Mouse (Mus musculus) Patski (cell line): Measurements from ENCODE around the gene Cttnbp2. TPM values are rescaled to one million over a fixed set of nuclear protein-coding genes. Genes with fewer than 3 reads are reported as not detected.

Experiments used
- ATAC-seq: fragments of 100-300 bp; one replicate; pipeline ENCODE4 v1.8.0; 2021
- CTCF ChIA-PET: fragments of 350-600 bp; sonication (Branson Sonifier 250); formaldehyde crosslinking; loops from one replicate; lab custom pipeline; 2022; ENCODE audit warnings: inconsistent platforms; lab: Charles Lee
- POLR2A ChIA-PET: fragments of 350-600 bp; sonication (Branson Sonifier 250); formaldehyde crosslinking; loops from one replicate; lab custom pipeline; 2022; ENCODE audit warnings: antibody characterized with exemption, inconsistent platforms; lab: Charles Lee
- DNase-seq: peaks from one replicate; pipeline ENCODE4 v3.0.0-alpha.2; 2011; ENCODE audit warnings: low read depth, low spot score
- H3K27me3 ChIP-seq: fragments of 371-371 bp; one replicate; pipeline ENCODE4 v1.5.1; 2021
- CTCF ChIP-seq: fragments of 100-300 bp; IDR thresholded peaks from one replicate; pipeline ENCODE4 v1.5.1; 2021
- in situ Hi-C: fragments of 300-500 bp; cut with MboI; formaldehyde crosslinking; loops from 3 replicates; pipeline ENCODE4 v1.11.1; 2018; ENCODE audit warnings: low pct_unique_long_range_greater_than_20kb, mixed read lengths
- polyA plus RNA-seq: library from polyadenylated mRNA; unstranded; gene quantifications from one replicate; pipeline ENCODE4 v1.2.3, GENCODE M21; 2021

Gene Cttnbp2
- polyA plus RNA-seq, 1 experiment from 2014 or later, result 0.47 TPM

DNA sequence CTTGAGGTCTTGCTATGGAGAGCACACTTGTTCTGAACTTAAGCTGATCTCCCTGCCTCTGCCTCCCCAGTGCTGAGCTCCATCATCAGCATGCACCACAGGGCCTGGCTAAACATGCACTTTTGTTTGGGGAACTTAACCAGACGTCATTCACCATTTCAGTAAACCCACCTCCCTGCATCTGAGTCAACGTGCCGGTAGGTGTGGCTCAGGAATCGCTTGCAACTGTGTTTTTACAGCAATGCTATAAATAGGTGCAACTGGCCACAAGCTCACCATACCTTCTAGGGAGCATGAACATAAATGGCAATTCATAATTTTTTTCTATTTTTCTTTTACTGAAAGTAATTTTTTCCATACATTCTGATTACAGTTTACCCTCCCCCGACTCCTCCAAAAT lies 14.8 kb downstream of the Cttnbp2 start:
- peaks cover 14% of the 10 kb centered on the region for H3K27me3 ChIP-seq
- ChIA-PET CTCF (interaction anchor here (1.2 kb wide), 1 partner anchor 12 kb away, joined by 4 read pairs; no protein-coding TSS in a partner anchor), POLR2A (no interaction called here)
- ATAC-seq (no peak), DNase-seq (no peak)
- in situ Hi-C loops, result no loop called here
- no peak for TF ChIP-seq CTCF

- no peak for ATAC-seq
- no peaks in the 10 kb centered on the region for H3K27me3 ChIP-seq
- DNase-seq, result no peak
- TF ChIP-seq CTCF, result no peak
- ChIA-PET CTCF (interaction anchor here (1.4 kb wide), 1 partner anchor 61 kb away, joined by 3 read pairs; no protein-coding TSS in a partner anchor), POLR2A (no interaction called here)
- in situ Hi-C loops, result no loop called here
Measured at GRCm38 (mm10) chr6:18492977-18493376, 21.7 kb downstream of the Cttnbp2 start.

DNA sequence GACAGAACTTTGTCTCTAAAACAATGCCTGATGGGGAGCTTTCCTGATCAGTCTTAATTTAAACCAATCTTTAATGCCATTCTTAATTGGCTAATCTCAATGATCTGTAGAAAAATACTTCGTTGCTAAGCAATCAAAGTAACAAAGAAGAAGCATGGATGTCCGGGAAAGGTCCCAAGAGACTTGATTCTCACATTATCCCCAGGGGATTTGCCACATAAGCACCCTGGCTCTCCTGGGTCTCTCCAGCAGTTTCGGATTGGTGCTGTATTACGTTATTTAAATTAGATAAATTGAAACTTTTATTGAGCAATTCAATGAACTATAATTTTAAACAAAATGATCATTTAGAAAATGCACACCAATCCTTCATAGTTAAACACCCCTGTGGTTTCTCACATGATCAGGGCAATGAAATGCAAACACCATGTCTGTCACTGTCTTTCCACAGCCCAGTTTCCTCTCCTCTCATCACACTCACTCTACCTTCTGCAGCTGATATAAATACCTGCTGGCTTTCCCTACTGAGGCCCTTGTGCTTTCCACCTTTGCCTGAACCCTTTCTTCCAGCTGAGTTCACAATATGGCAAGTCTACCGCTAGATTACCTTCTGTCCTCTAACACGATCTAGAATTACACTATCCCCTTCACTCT lies 22.3 kb downstream of the Cttnbp2 start:
- ChIA-PET CTCF (interaction anchor here (1.4 kb wide), 1 partner anchor 62 kb away, joined by 3 read pairs; no protein-coding TSS in a partner anchor), POLR2A (no interaction called here)
- in situ Hi-C loops, result no loop called here
- DNase-seq (no peak), ATAC-seq (no peak)
- no peaks in the 10 kb centered on the region for H3K27me3 ChIP-seq
- TF ChIP-seq CTCF, result no peak

DNA sequence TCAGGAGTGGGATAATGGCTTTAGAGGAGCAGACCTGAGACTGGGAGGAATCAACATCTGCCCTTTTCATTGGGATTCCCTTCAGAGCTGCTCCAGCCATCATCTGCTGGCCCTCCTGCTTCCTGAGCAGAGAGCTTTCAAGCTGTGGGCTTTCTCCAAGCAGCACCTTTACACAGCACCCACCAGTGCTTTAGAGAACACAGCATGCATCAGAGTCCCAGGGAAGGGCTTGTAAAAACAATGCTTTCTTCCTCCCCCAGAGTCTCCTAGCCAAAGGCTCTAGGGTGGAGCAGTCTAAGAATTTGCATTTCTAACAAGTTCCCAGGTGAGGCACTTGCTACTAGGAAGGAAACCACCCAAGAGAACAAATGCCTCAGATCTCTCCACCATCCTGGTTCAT lies 29.6 kb downstream of the Cttnbp2 start:
- ChIA-PET CTCF (no interaction called here), POLR2A (interaction anchor here (0.9 kb wide), 1 partner anchor 18 kb away, joined by 3 read pairs; no protein-coding TSS in a partner anchor)
- in situ Hi-C loops, result no loop called here
- no peak for ATAC-seq
- no peak for DNase-seq
- no peak for TF ChIP-seq CTCF
- H3K27me3 ChIP-seq, result peaks cover 4% of the 10 kb centered on the region

DNA sequence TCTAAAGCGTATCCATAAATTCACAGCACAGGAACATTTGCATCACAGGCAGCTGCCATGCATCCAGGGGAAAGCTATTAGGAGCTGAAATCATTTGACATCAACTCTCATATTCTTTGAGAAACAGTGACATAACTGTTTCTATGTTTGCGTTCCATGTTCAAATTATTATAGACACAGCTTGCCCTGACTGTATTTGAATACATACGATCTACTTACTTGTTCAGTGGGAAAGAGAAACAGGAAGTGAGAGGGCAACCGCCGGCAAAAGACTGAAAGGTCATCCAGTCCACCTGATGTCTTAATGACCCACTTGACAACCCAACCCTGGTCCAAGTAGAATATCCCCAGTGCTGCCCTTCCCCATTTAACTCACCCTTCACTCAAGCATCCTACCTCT lies 30.6 kb downstream of the Cttnbp2 start:
- TF ChIP-seq CTCF, result no peak
- CTCF ChIA-PET, result interaction anchor here (1.1 kb wide), 1 partner anchor 21 kb away, joined by 3 read pairs; no protein-coding TSS in a partner anchor
- DNase-seq (no peak), ATAC-seq (no peak)
- in situ Hi-C loops, result no loop called here
- peaks cover 4% of the 10 kb centered on the region for H3K27me3 ChIP-seq
- POLR2A ChIA-PET, result interaction anchor here (0.6 to 0.9 kb wide), 2 partner anchors 13 to 17 kb away, joined by 3 to 4 read pairs; no protein-coding TSS in a partner anchor

- TF ChIP-seq CTCF, result no peak
- peaks cover 4% of the 10 kb centered on the region for H3K27me3 ChIP-seq
- ChIA-PET CTCF (no interaction called here), POLR2A (no interaction called here)
- DNase-seq (no peak), ATAC-seq (no peak)
- in situ Hi-C loops, result no loop called here
Measured at GRCm38 (mm10) chr6:18482546-18482945, 32.1 kb downstream of the Cttnbp2 start.

DNA sequence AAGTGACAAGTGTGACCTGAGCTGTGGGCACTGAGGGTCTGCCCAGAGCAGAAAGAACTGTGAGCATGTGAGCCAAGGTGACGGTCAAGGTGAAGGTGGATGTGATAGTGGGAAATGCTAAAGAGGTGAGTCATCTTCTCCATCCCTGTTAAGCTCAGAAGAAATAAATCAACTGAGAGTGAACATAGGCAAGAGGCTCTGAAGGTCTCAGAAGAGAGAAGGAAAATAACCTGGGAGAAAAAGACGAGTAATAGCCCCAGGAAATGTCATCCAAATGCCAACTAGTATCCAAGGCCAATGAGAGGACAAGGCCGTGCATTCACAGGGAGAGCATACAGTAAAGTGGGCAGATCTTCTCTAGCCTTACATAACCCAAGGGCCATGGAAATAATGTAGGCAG lies 32.9 kb downstream of the Cttnbp2 start:
- ChIA-PET POLR2A (no interaction called here), CTCF (no interaction called here)
- DNase-seq (no peak), ATAC-seq (no peak)
- peaks cover 4% of the 10 kb centered on the region for H3K27me3 ChIP-seq
- TF ChIP-seq CTCF, result no peak
- in situ Hi-C loops, result no loop called here

DNA sequence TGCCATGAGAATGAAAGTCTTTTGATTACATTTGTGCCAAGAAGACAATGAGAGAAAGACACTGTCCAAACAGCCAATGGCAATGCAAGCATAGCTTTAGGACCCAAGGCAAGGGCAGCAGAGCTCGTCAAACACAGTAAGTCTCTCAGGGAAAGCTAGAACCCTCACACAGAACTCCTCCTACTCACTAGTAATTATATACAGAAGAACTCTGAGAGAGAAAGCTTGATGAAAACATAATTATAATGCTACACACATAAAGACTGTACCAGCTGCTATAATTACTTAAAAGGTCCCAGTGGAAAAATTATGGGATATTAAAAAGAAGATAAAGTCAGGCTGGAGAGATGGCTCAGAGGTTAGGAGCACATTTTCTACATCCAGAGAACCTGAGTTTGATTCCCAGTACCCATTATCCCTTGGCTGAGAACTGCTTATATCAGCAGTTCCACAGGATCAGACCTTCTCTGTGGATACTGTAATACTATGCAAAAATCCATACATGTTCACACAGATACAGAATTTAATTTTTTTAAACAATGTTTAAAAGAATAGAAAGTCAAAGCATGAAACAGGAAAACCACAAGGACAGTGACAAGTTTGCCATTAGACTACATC lies 37.2 kb downstream of the Cttnbp2 start:
- ATAC-seq (no peak), DNase-seq (no peak)
- no peak for TF ChIP-seq CTCF
- peaks cover 6% of the 10 kb centered on the region for H3K27me3 ChIP-seq
- in situ Hi-C loops, result no loop called here
- CTCF ChIA-PET, result no interaction called here
- POLR2A ChIA-PET, result no interaction called here

DNA sequence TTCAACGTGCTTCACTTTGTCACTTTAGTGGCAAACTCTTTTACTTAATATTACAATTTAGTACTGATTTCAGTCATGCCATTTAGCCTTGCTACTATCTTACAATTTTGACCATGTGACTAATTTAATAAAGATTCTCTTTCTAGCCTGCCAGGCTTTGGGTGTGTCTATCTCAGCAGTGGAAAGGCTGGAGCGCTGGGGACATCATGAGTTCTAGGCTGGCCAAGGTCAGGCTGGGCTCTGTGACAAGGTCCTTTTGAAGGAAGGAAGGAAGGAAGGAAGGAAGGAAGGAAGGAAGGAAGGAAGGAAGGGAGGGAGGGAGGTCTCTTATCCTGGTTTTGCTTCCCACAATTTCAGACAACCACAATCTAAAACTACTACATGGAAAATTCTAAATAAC lies 39.7 kb downstream of the Cttnbp2 start:
- in situ Hi-C loops, result no loop called here
- TF ChIP-seq CTCF, result no peak
- ATAC-seq (no peak), DNase-seq (no peak)
- H3K27me3 ChIP-seq, result peaks cover 3% of the 10 kb centered on the region
- ChIA-PET CTCF (interaction anchor here (1.5 kb wide), 1 partner anchor 9 kb away, joined by 4 read pairs; no protein-coding TSS in a partner anchor), POLR2A (no interaction called here)

GRCm38 (mm10) chr6:18474541-18474940 lies 40.1 kb downstream of the Cttnbp2 start:
- POLR2A ChIA-PET, result no interaction called here
- no peak for DNase-seq
- in situ Hi-C loops, result no loop called here
- TF ChIP-seq CTCF, result no peak
- H3K27me3 ChIP-seq, result peaks cover 4% of the 10 kb centered on the region
- ATAC-seq, result no peak
- CTCF ChIA-PET, result no interaction called here

GRCm38 (mm10) chr6:18469206-18469605 lies 45.4 kb downstream of the Cttnbp2 start:
- no peak for ATAC-seq
- in situ Hi-C loops, result no loop called here

More at GRCm38 (mm10) chr6:18469206-18469605, 45.4 kb downstream of the Cttnbp2 start:
- DNase-seq, result no peak
- H3K27me3 ChIP-seq, result peaks cover 8% of the 10 kb centered on the region
- no peak for TF ChIP-seq CTCF
- CTCF ChIA-PET, result no interaction called here
- POLR2A ChIA-PET, result no interaction called here
